Mouse (Mus musculus): ENCODE results near the gene Rps8. TPM values are rescaled to one million over a fixed set of nuclear protein-coding genes. Genes with fewer than 3 reads are reported as not detected.

Rps8 gene
- polyA plus RNA-seq, 1 experiment from 2014 or later: 616 TPM

- Histone ChIP-seq H3K4me3 (no peak overlapping the region), H3K4me1 (no peaks in the 10 kb centered on the region), H3K4me2 (no peak overlapping the region), H3K27ac (replicated peaks) (no peak overlapping the region), H3K36me3 (peaks cover 99% of the 10 kb centered on the region), H3K9ac (no peak overlapping the region), H3K27me3 (replicated peaks) (no peaks in the 10 kb centered on the region), H3K9me3 (no peaks in the 10 kb centered on the region)
- ATAC-seq (ENCODE audit: extremely low read depth, insufficient number of reproducible peaks, low FRiP score, low TSS enrichment): no peak
- 89% methylated on average over 5 of the region's 5 CpGs for WGBS
Measured at GRCm38 (mm10) chr4:117169936-117170335, 13.9 kb upstream of the Rps8 start.

- WGBS: 79% methylated on average over 4 of the region's 4 CpGs
- no peak for ATAC-seq (ENCODE audit: extremely low read depth, insufficient number of reproducible peaks, low FRiP score, low TSS enrichment)
Measured at GRCm38 (mm10) chr4:117161183-117161582, 5.1 kb upstream of the Rps8 start.

DNA sequence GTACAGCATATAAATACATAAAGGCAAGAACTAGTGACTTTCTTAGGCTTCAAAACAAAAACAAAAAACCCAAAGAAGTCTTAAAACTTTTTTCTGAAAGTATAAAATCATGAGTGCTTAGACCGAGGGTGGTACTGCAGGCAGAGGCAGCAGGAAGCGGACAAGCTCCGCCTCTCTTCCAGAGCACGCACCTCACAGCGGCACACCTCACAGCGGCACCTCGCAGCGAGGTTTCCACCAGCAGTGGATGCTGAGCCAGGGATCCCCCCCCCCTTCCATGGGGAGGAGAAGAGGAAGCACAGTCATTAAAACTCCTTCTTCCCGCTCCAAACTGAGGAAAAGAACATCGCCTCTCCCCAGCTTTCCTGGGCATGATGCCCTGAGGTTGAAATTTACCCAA, 3.6 kb upstream of the Rps8 start:
- H3K9ac ChIP-seq: no peak overlapping the region
- 82% methylated on average over 10 of the region's 10 CpGs for WGBS
- no peak for ATAC-seq (ENCODE audit: extremely low read depth, insufficient number of reproducible peaks, low FRiP score, low TSS enrichment)
- H3K27me3 ChIP-seq (replicated peaks): no peaks in the 10 kb centered on the region
- no peak overlapping the region for H3K4me2 ChIP-seq
- peaks cover 4% of the 10 kb centered on the region for H3K4me1 ChIP-seq
- no peaks in the 10 kb centered on the region for H3K9me3 ChIP-seq
- peaks cover 66% of the 10 kb centered on the region for H3K36me3 ChIP-seq
- no peak overlapping the region for H3K4me3 ChIP-seq
- H3K27ac ChIP-seq (replicated peaks): no peak overlapping the region

More at GRCm38 (mm10) chr4:117161183-117161582, 5.1 kb upstream of the Rps8 start:
- Histone ChIP-seq H3K4me1 (no peaks in the 10 kb centered on the region), H3K9me3 (no peaks in the 10 kb centered on the region), H3K27ac (replicated peaks) (no peak overlapping the region), H3K36me3 (peaks cover 79% of the 10 kb centered on the region), H3K27me3 (replicated peaks) (no peaks in the 10 kb centered on the region), H3K4me3 (no peak overlapping the region), H3K4me2 (no peak overlapping the region), H3K9ac (no peak overlapping the region)

DNA sequence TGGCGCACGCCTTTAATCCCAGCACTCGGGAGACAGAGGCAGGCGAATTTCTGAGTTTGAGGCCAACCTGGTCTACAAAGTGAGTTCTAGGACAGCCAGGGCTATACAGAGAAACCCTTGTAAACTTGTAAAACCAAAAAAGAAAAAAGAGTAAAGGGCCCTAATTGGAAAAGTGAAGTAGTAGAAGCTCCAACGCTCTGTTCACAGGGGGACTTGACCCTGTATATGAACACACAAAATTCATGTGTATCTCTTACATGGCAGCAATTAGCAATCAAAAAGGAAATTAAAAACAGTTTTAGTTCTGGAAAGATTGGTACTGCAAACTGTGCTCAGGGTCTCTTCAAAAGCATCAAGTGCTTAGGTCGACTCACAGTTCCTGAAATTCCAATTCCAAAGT, 329 bp upstream of the Rps8 start:
- Histone ChIP-seq H3K4me2 (peak overlapping the region; percentile 77), H3K9ac (peak overlapping the region; percentile 99), H3K36me3 (peaks cover 65% of the 10 kb centered on the region), H3K9me3 (no peaks in the 10 kb centered on the region), H3K4me3 (peak overlapping the region; percentile 85), H3K27me3 (replicated peaks) (no peaks in the 10 kb centered on the region), H3K27ac (replicated peaks) (peak overlapping the region; percentile 94), H3K4me1 (peaks cover 29% of the 10 kb centered on the region)
- no peak for ATAC-seq (ENCODE audit: extremely low read depth, insufficient number of reproducible peaks, low FRiP score, low TSS enrichment)
- WGBS: 31% methylated on average over 6 of the region's 6 CpGs

- ATAC-seq (ENCODE audit: extremely low read depth, insufficient number of reproducible peaks, low FRiP score, low TSS enrichment): no peak
- H3K36me3 ChIP-seq: peaks cover 65% of the 10 kb centered on the region
- under 1% methylated on average over 44 of the region's 44 CpGs for WGBS
Measured at GRCm38 (mm10) chr4:117155020-117155791, 837 bp downstream of the Rps8 start.

GRCm38 (mm10) chr4:117152714-117153113, 3.3 kb downstream of the Rps8 start:
- ATAC-seq (ENCODE audit: extremely low read depth, insufficient number of reproducible peaks, low FRiP score, low TSS enrichment): no peak
- H3K4me3 ChIP-seq: no peak overlapping the region
- peak overlapping the region; percentile 99; the same call in 1 of the 2 replicates for H3K9ac ChIP-seq
- no peak overlapping the region for H3K27ac ChIP-seq (replicated peaks)
- peaks cover 29% of the 10 kb centered on the region for H3K4me1 ChIP-seq
- no peaks in the 10 kb centered on the region for H3K27me3 ChIP-seq (replicated peaks)
- 58% methylated on average over 5 of the region's 5 CpGs for WGBS
- H3K9me3 ChIP-seq: no peaks in the 10 kb centered on the region
- 0 out of 2 replicates have a peak overlapping the region, but pooled peaks have one; percentile 6 for H3K4me2 ChIP-seq
- H3K36me3 ChIP-seq: peaks cover 67% of the 10 kb centered on the region

More at GRCm38 (mm10) chr4:117155020-117155791, 837 bp downstream of the Rps8 start:
- H3K9me3 ChIP-seq: no peaks in the 10 kb centered on the region
- H3K27me3 ChIP-seq (replicated peaks): no peaks in the 10 kb centered on the region
- peak overlapping the region; percentile 77 for H3K4me2 ChIP-seq
- H3K27ac ChIP-seq (replicated peaks): peak overlapping the region; percentile 94
- peak overlapping the region; percentile 99 for H3K9ac ChIP-seq
- peak overlapping the region; percentile 85 for H3K4me3 ChIP-seq
- H3K4me1 ChIP-seq: peaks cover 29% of the 10 kb centered on the region

DNA sequence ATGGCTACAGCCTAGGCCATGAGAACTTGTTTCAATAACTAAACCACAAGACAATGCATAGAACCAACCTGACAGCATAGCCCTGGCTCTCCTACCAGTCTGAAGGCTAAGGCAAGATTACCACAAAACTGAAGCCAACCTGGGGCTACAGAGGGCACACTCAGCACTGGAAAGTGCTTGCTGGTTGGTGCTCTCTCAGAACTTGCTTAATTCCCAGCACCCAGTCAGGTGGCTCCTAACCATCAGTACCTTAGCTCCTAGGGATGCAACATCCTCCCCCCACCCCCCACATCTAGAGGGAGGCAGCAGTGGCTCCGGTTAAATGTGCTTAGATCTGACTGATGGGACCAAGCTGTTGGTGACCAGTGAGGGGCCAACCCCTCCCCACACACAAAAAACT, 4.6 kb downstream of the Rps8 start:
- no peak overlapping the region for H3K27ac ChIP-seq (replicated peaks)
- no peaks in the 10 kb centered on the region for H3K27me3 ChIP-seq (replicated peaks)
- no peaks in the 10 kb centered on the region for H3K9me3 ChIP-seq
- no peak overlapping the region for H3K4me3 ChIP-seq
- no peak overlapping the region for H3K4me2 ChIP-seq
- H3K4me1 ChIP-seq: peaks cover 29% of the 10 kb centered on the region
- H3K36me3 ChIP-seq: peaks cover 67% of the 10 kb centered on the region
- no peak for ATAC-seq (ENCODE audit: extremely low read depth, insufficient number of reproducible peaks, low FRiP score, low TSS enrichment)
- H3K9ac ChIP-seq: no peak overlapping the region
- 70% methylated on average over 1 of the region's 1 CpGs for WGBS

DNA sequence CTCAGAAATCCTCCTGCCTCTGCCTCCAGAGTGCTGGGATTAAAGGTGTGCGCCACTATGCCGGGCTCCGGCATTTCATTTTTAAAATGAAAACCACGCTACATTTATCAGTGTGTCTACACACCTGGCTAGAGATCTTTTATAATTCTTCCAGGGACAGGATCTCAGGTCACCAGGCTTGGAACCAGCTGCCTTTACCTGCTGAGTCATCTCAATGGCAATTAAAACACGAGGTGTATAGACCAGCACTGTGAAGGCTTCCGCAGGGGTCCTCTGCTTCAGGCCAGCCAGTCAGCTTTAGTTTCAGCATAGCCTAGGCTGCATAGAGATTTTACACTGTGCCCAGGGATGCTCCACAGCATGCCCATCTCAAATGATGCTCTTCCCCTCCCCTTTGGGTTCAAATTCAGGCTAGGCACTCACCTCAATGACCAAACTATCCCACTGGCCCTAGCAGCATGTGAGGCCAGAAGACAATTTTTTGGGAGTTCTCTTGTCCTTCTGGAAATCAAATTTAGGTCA, 5.8 kb downstream of the Rps8 start:
- peaks cover 29% of the 10 kb centered on the region for H3K4me1 ChIP-seq
- H3K4me2 ChIP-seq: no peak overlapping the region
- no peak overlapping the region for H3K9ac ChIP-seq
- WGBS: 84% methylated on average over 6 of the region's 6 CpGs
- H3K36me3 ChIP-seq: peaks cover 67% of the 10 kb centered on the region
- H3K27ac ChIP-seq (replicated peaks): no peak overlapping the region
- no peaks in the 10 kb centered on the region for H3K9me3 ChIP-seq
- no peaks in the 10 kb centered on the region for H3K27me3 ChIP-seq (replicated peaks)
- no peak for ATAC-seq (ENCODE audit: extremely low read depth, insufficient number of reproducible peaks, low FRiP score, low TSS enrichment)
- no peak overlapping the region for H3K4me3 ChIP-seq

- Histone ChIP-seq H3K4me2 (no peak overlapping the region), H3K9ac (no peak overlapping the region), H3K27ac (replicated peaks) (no peak overlapping the region), H3K9me3 (no peaks in the 10 kb centered on the region), H3K27me3 (replicated peaks) (no peaks in the 10 kb centered on the region), H3K36me3 (peaks cover 63% of the 10 kb centered on the region), H3K4me1 (peaks cover 24% of the 10 kb centered on the region), H3K4me3 (no peak overlapping the region)
- ATAC-seq (ENCODE audit: extremely low read depth, insufficient number of reproducible peaks, low FRiP score, low TSS enrichment): no peak
- 68% methylated on average over 6 of the region's 6 CpGs for WGBS
Measured at GRCm38 (mm10) chr4:117149291-117150211, 6.5 kb downstream of the Rps8 start.

DNA sequence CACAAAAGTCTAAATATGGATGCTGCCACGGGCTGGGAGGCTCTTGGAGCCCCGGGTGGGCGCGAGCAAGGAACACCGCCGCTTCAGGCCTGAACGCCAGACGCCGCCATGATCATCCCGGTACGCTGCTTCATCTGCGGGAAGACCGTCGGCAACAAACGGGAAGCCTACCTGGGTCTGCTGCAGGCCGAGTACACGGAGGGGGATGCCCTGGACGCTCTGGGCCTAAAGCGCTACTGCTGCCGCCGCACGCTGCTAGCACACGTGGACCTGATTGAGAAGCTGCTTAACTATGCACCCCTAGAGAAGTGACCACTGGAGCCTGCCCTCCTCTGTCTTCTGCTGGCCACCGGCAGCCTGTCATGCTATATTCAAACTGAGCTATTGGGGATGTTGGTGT, 7.2 kb downstream of the Rps8 start:
- peaks cover 56% of the 10 kb centered on the region for H3K36me3 ChIP-seq

DNA sequence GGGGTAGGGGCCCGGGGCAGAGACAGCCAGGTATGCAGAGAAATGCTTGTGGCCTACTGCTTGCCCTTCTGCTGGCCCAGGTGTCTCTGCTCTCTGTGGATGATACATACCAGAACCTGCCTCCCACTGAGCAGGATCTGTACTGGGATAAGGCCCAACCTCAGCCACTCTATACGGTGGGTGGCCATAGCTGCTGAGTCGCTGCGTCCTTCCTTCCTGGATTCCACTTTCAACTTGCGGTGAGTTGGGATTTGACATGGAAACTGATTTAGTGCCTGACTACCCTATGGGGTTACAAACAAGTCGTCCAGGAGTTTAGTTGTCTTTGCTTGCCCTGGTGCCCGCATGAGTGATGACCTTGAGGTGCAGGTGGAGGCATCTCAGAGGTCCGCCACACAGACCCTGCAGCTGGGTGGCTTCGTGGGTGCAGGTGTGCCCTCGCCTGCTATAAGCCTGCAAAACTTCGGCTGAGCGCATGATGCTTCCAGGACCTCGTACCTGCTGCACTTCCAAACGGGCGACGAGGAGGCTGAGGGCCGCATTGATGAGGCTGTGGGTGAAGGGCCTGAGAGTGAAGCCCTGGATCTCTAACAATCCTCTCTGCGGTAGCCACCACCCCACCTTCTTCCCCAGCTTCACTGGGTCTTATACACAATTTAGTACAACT, 7.9 kb downstream of the Rps8 start:
- WGBS: 81% methylated on average over 18 of the region's 18 CpGs

More for the DNA sequence above, 7.2 kb downstream of the Rps8 start:
- no peak overlapping the region for H3K27ac ChIP-seq (replicated peaks)
- no peak overlapping the region for H3K4me2 ChIP-seq
- H3K4me3 ChIP-seq: no peak overlapping the region
- no peak for ATAC-seq (ENCODE audit: extremely low read depth, insufficient number of reproducible peaks, low FRiP score, low TSS enrichment)
- H3K4me1 ChIP-seq: peaks cover 17% of the 10 kb centered on the region
- WGBS: 76% methylated on average over 24 of the region's 24 CpGs
- no peak overlapping the region for H3K9ac ChIP-seq
- no peaks in the 10 kb centered on the region for H3K9me3 ChIP-seq
- no peaks in the 10 kb centered on the region for H3K27me3 ChIP-seq (replicated peaks)

More for the DNA sequence above, 7.9 kb downstream of the Rps8 start:
- no peak overlapping the region for H3K9ac ChIP-seq
- H3K27ac ChIP-seq (replicated peaks): no peak overlapping the region
- H3K36me3 ChIP-seq: peaks cover 49% of the 10 kb centered on the region
- no peaks in the 10 kb centered on the region for H3K27me3 ChIP-seq (replicated peaks)
- no peak for ATAC-seq (ENCODE audit: extremely low read depth, insufficient number of reproducible peaks, low FRiP score, low TSS enrichment)
- peaks cover 11% of the 10 kb centered on the region for H3K4me1 ChIP-seq
- no peak overlapping the region for H3K4me2 ChIP-seq
- H3K4me3 ChIP-seq: no peak overlapping the region
- no peaks in the 10 kb centered on the region for H3K9me3 ChIP-seq
